Mouse (Mus musculus) CH12.LX (cell line): ENCODE results near the gene Naxe. TPM values are rescaled to one million over a fixed set of nuclear protein-coding genes. Genes with fewer than 3 reads are reported as not detected.

ENCODE experiments used
- DNase-seq: peaks from one replicate; pipeline ENCODE4 v3.0.0-alpha.2; 2013; ENCODE audit errors: extremely low read depth
- H3K27ac ChIP-seq: 2 replicates; pipeline ENCODE4 v1.5.1; 2012; ENCODE audit warnings: low read depth, mild to moderate bottlenecking, control low read depth, moderate library complexity; ENCODE audit not compliant: insufficient read depth
- H3K27me3 ChIP-seq: replicated peaks from 2 replicates; pipeline ENCODE3; 2012; ENCODE audit warnings: inconsistent platforms
- H3K36me3 ChIP-seq, 2 experiments: replicated peaks in 1 of 2; 2 replicates each; pipeline versions ENCODE3 to v1.6.1; 2012; ENCODE audit warnings: inconsistent platforms in 1 of 2, low read length in 1 of 2, mild to moderate bottlenecking in 1 of 2, mixed read lengths in 1 of 2, moderate library complexity in 1 of 2; ENCODE audit not compliant: control insufficient read depth in 1 of 2, insufficient read depth in 1 of 2
- H3K4me1 ChIP-seq, 2 experiments: 2 replicates each; pipeline ENCODE4 v1.6.1; 2012; ENCODE audit warnings: inconsistent platforms in 1 of 2, moderate library complexity in 1 of 2; ENCODE audit not compliant: insufficient read depth in 2 of 2, control insufficient read depth in 1 of 2
- H3K4me2 ChIP-seq: 2 replicates; pipeline ENCODE4 v1.6.1; 2012; ENCODE audit warnings: low read depth, mild to moderate bottlenecking, control low read depth; ENCODE audit not compliant: poor library complexity, insufficient read depth, severe bottlenecking
- H3K4me3 ChIP-seq, 3 experiments: fragments of 150-350 bp in 1 of 3; sonication (generic) in 1 of 3; replicated peaks in 1 of 3; 2 replicates each; pipeline versions ENCODE3 to v1.5.1; 2011 to 2012; ENCODE audit warnings: low read depth in 2 of 3, low read length in 2 of 3, mild to moderate bottlenecking in 2 of 3, moderate library complexity in 2 of 3, control low read depth in 1 of 3, improper control_type of control experiment in 1 of 3, inconsistent platforms in 1 of 3, mixed read lengths in 1 of 3; ENCODE audit not compliant: poor library complexity in 1 of 3
- H3K79me2 ChIP-seq: replicated peaks from 2 replicates; pipeline ENCODE4 v1.6.1; 2012; ENCODE audit warnings: mild to moderate bottlenecking, moderate library complexity; ENCODE audit not compliant: control insufficient read depth, poor library complexity, insufficient read depth, severe bottlenecking; ENCODE audit errors: extremely low read depth
- H3K9ac ChIP-seq: 2 replicates; pipeline ENCODE4 v1.6.1; 2012; ENCODE audit warnings: low read depth, mild to moderate bottlenecking, control low read depth, moderate library complexity; ENCODE audit not compliant: insufficient read depth
- H3K9me3 ChIP-seq: replicated peaks from 2 replicates; pipeline ENCODE3; 2012; ENCODE audit warnings: low read length, inconsistent platforms, mixed read lengths
- BHLHE40 ChIP-seq: IDR thresholded peaks from 2 replicates; pipeline ENCODE4 v1.6.1; 2011; ENCODE audit warnings: mild to moderate bottlenecking, low read depth, low read length, improper control_type of control experiment
- CHD1 ChIP-seq: IDR thresholded peaks from 2 replicates; pipeline ENCODE4 v1.6.1; 2012; ENCODE audit warnings: low read depth, low read length, improper control_type of control experiment, inconsistent platforms
- CHD2 ChIP-seq: IDR thresholded peaks from 2 replicates; pipeline ENCODE4 v1.6.1; 2011; ENCODE audit warnings: low read length, improper control_type of control experiment
- CTCF ChIP-seq, 2 experiments: IDR thresholded peaks in 1 of 2; conservative IDR thresholded peaks in 1 of 2; 2 replicates each; pipeline ENCODE4 v1.5.1; 2011 to 2012; ENCODE audit warnings: low read depth in 2 of 2, low read length in 2 of 2, improper control_type of control experiment in 1 of 2, inconsistent platforms in 1 of 2, mild to moderate bottlenecking in 1 of 2, moderate library complexity in 1 of 2
- E2F4 ChIP-seq: IDR thresholded peaks from 2 replicates; pipeline ENCODE4 v1.6.1; 2011; ENCODE audit warnings: low read depth, low read length, improper control_type of control experiment; ENCODE audit not compliant: insufficient replicate concordance
- ETS1 ChIP-seq: conservative IDR thresholded peaks from 2 replicates; pipeline ENCODE4 v1.6.1; 2012; ENCODE audit warnings: low read depth, mild to moderate bottlenecking, inconsistent platforms, low read length, improper control_type of control experiment, moderate library complexity
- GABPA ChIP-seq: IDR thresholded peaks from 2 replicates; pipeline ENCODE4 v1.6.1; 2012; ENCODE audit warnings: low read depth, low read length, improper control_type of control experiment, inconsistent platforms; ENCODE audit not compliant: insufficient replicate concordance
- IRF4 ChIP-seq: IDR thresholded peaks from 2 replicates; pipeline ENCODE4 v1.6.1; 2014; ENCODE audit warnings: low read depth, mild to moderate bottlenecking, inconsistent platforms, low read length, improper control_type of control experiment
- JUND ChIP-seq: conservative IDR thresholded peaks from 2 replicates; pipeline ENCODE4 v1.6.1; 2011; ENCODE audit warnings: low read depth, low read length, improper control_type of control experiment
- KAT2A ChIP-seq: IDR thresholded peaks from 2 replicates; pipeline ENCODE4 v1.6.1; 2012; ENCODE audit warnings: low read length, improper control_type of control experiment, inconsistent platforms; ENCODE audit not compliant: insufficient replicate concordance
- MXI1 ChIP-seq: IDR thresholded peaks from 2 replicates; pipeline ENCODE4 v1.6.1; 2011; ENCODE audit warnings: mild to moderate bottlenecking, low read depth, low read length, improper control_type of control experiment
- POLR2A ChIP-seq: IDR thresholded peaks from 2 replicates; pipeline ENCODE4 v1.6.1; 2011; ENCODE audit warnings: low read depth, mild to moderate bottlenecking, improper control_type of control experiment, low read length
- POLR2AphosphoS2 ChIP-seq: IDR thresholded peaks from 2 replicates; pipeline ENCODE4 v1.6.1; 2011; ENCODE audit warnings: low read depth, low read length, improper control_type of control experiment
- RAD21 ChIP-seq: IDR thresholded peaks from 2 replicates; pipeline ENCODE4 v1.6.1; 2011; ENCODE audit warnings: low read depth, mild to moderate bottlenecking, low read length, improper control_type of control experiment, moderate library complexity
- RCOR1 ChIP-seq: conservative IDR thresholded peaks from 2 replicates; pipeline ENCODE4 v1.6.1; 2012; ENCODE audit warnings: low read depth, mild to moderate bottlenecking, inconsistent platforms, low read length, improper control_type of control experiment
- TCF12 ChIP-seq: IDR thresholded peaks from 2 replicates; pipeline ENCODE4 v1.6.1; 2014; ENCODE audit warnings: low read depth, mild to moderate bottlenecking, inconsistent platforms, low read length, improper control_type of control experiment
- UBTF ChIP-seq: IDR thresholded peaks from 2 replicates; pipeline ENCODE4 v1.6.1; 2012; ENCODE audit warnings: low read depth, mild to moderate bottlenecking, inconsistent platforms, low read length, improper control_type of control experiment, moderate library complexity
- ZKSCAN1 ChIP-seq: IDR thresholded peaks from 2 replicates; pipeline ENCODE4 v1.6.1; 2012; ENCODE audit warnings: low read depth, inconsistent platforms, low read length, improper control_type of control experiment, borderline replicate concordance
- dilution Hi-C: fragments of 300-500 bp; cut with MboI; formaldehyde crosslinking; loops from 2 replicates; pipeline ENCODE4 v1.14.3; 2020; ENCODE audit warnings: low sequenced_read_pairs; ENCODE audit not compliant: extremely low pct_unique_long_range_greater_than_20kb, extremely low pct_ligation_motif_present
- in situ Hi-C: fragments of 300-500 bp; cut with MboI; formaldehyde crosslinking; loops from 3 replicates; pipeline ENCODE4 v1.14.3; 2019; ENCODE audit warnings: low sequenced_read_pairs, low pct_ligation_motif_present, low pct_unique_long_range_greater_than_20kb, mixed read lengths
- polyA plus RNA-seq: library from polyadenylated mRNA; unstranded; fragments of >175 nt; gene quantifications from 2 replicates; pipeline ENCODE4 v1.2.1, GENCODE M21; 2012; ENCODE audit warnings: low read depth; ENCODE audit not compliant: insufficient read length
- total RNA-seq, 2 experiments: library from RNA; depleted of rRNA; stranded (reverse); fragments of 300-350 nt in 1 of 2; fragments of >200 nt in 1 of 2; gene quantifications; 2 replicates each; pipeline ENCODE4 v1.2.3; 2012 to 2014

The Naxe gene
- total and polyA plus RNA-seq, 3 experiments: 65.6 to 124 (median 91.3) TPM

- no peak for TF ChIP-seq ZKSCAN1
These were observed 23.3 kb upstream of the Naxe start, which contains the start of gene Iqgap3 (continued) for GRCm38 (mm10) chr3:88081345-88082223.

- TF ChIP-seq CTCF (conservative IDR thresholded peaks at IDR 0.05 in 1 of 2, IDR thresholded peaks at IDR 0.05 in 1 of 2; ENCODE audit: low read depth in 2 of 2, low read length in 2 of 2) (no peak), BHLHE40 (no peak)
These were observed 19.9 kb upstream of the Naxe start, which contains the start of gene Ttc24 for GRCm38 (mm10) chr3:88078204-88078603. Gene Ttc24, minus strand, starts transcription at chr3:88078304.

GRCm38 (mm10) chr3:88077441-88077840, 19.1 kb upstream of the Naxe start:
- TF ChIP-seq IRF4 (no peak), E2F4 (no peak), POLR2AphosphoS2 (no peak), CHD1 (no peak), POLR2A (no peak), TCF12 (no peak), KAT2A (no peak), JUND (no peak), ETS1 (no peak), MXI1 (no peak), GABPA (no peak), UBTF (no peak), RCOR1 (no peak), CHD2 (no peak), RAD21 (no peak)
- no peak for DNase-seq
- H3K9ac ChIP-seq: no peak overlapping the region
- H3K4me1 ChIP-seq: peaks cover 0 to 5% of the 10 kb centered on the region in 2 experiments; a peak in 2 of 4 replicates
- no peaks in the 10 kb centered on the region for H3K9me3 ChIP-seq
- no peak overlapping the region for H3K27ac ChIP-seq
- no peaks in the 10 kb centered on the region for H3K36me3 ChIP-seq
- no peaks in the 10 kb centered on the region for H3K79me2 ChIP-seq
- in situ Hi-C loops: no loop called here
- H3K27me3 ChIP-seq: peaks cover 53% of the 10 kb centered on the region
- dilution Hi-C loops: no loop called here
- H3K4me3 ChIP-seq: no peak overlapping the region
- H3K4me2 ChIP-seq: no peak overlapping the region

More at GRCm38 (mm10) chr3:88078204-88078603, 19.9 kb upstream of the Naxe start, which contains the start of gene Ttc24:
- no peak within 1 kb of the TSS for H3K9ac ChIP-seq
- dilution Hi-C loops (no loop called here), in situ Hi-C loops (no loop called here)
- H3K4me2 ChIP-seq: no peak within 1 kb of the TSS
- H3K4me1 ChIP-seq: peaks cover 3 to 9% of the 10 kb centered on the region in 2 experiments; a peak in 3 of 4 replicates
- H3K4me3 ChIP-seq: no peak within 1 kb of the TSS
- H3K9me3 ChIP-seq: no peaks in the 10 kb centered on the region
- no peak for DNase-seq
- H3K27me3 ChIP-seq: peaks cover 47% of the 10 kb centered on the region
- no peak within 1 kb of the TSS for H3K27ac ChIP-seq
- no peaks in the 10 kb centered on the region for H3K79me2 ChIP-seq
- H3K36me3 ChIP-seq: no peaks in the 10 kb centered on the region
